Mouse (Mus musculus) erythroblast, embryonic 14.5 days (primary cell): Measurements from ENCODE around the gene Tbc1d8.

Source experiments
- GATA1 ChIP-seq: IDR thresholded peaks from 2 replicates; pipeline ENCODE4 v1.6.1; 2012; ENCODE audit warnings: low read length, inconsistent platforms, mixed read lengths
- TAL1 ChIP-seq: IDR thresholded peaks from 3 replicates; pipeline ENCODE4 v1.6.1; 2012; ENCODE audit warnings: low read length, inconsistent platforms, mixed read lengths

DNA sequence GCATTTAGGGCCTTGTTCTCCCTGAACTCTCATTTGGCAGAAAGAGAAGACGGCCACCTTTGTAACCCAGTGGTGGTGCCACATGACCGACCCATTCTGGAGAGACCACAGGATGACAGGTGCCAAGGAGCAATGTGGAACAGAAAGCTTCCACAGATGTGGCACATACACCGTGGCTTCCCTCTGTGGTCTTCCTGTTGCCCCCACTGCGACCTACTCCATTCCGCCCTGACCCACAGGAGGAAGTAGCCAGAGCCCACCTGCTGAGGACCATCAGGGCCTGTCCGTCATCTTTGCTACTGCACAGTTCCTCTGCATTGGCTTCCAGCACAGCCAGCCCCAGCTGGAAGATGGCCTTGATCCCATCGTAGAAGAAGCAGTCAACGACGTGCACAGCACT lies 97.5 kb downstream of the Tbc1d8 start:
- TF ChIP-seq GATA1 (no peak), TAL1 (no peak)
